ENCODE assay signal across 27 mouse cellular contexts in the genomic region with DNA sequence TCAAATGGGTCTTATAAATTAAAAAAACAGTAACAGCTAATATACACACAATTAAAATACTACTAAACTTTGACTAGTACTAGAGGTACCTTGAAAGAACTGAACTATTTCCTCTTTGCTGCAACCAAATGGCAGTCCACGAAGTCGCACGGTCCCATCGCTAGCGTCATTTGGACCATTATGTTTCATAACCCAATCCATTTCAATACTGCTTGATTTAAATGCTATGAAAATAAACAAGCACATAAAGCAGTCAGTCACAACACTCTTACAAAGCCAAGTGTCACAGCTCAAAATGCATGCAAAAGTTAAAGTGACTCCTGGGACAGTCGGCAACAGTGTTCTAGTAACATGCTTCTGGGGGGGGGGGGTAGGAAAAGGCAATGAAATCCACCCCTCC. TPM values are rescaled to one million over a fixed set of nuclear protein-coding genes. Genes with fewer than 3 reads are reported as not detected.
A peak's percentile ranks its signal among the peaks of the same experiment; 100 is the strongest.
DNase-seq lines count a peak whose midpoint lies in the region; ATAC-seq and TF ChIP-seq lines count a peak whose summit lies in the region.
"Had no signal": no experiment of that assay in that cellular context is flagged by ENCODE, and none has a peak within 500 bp of the region (broad histone marks: within the 10 kb centered on the region; RNA-seq: fewer than 3 reads in every experiment).

No protein-coding gene starts in this region.

- 93% methylated on average over 6 of the region's 6 CpGs for WGBS in heart, embryonic 10.5 days
- 64% methylated on average over 6 of the region's 6 CpGs for WGBS in kidney, adult 2 months
- WGBS in neural tube, embryonic 12.5 days, result 84% methylated on average over 6 of the region's 6 CpGs

- DNase-seq in heart, adult 11 months, result peak; percentile 64
- no peak for DNase-seq in heart, embryonic 10.5 days (ENCODE audit: low spot score)
- DNase-seq in kidney, adult 2 months, result peak; percentile 5
- no peak for DNase-seq in kidney, postnatal 14 days
- no peak for DNase-seq in neural tube, embryonic 10.5 days (ENCODE audit: extremely low spot score, low spot score)
- no peak for DNase-seq in layer of hippocampus, adult 9-10 months (ENCODE audit: low spot score)
- DNase-seq: adrenal gland, postnatal 14 days; cerebellum, adult 11 months; cerebellum, adult 9-11 months; embryo, embryonic 11 days; gastrocnemius, postnatal 10 days; kidney, postnatal 4 days; layer of hippocampus, postnatal 36 days; left cerebral cortex, postnatal 4 days; liver, postnatal 0 days; lung, postnatal 36 days; right cerebral cortex, adult 18-20 months; spleen, adult 18-20 months; thymus, postnatal 14 days had no signal

- H3K9ac ChIP-seq in neural tube, embryonic 12.5 days, result no peak overlapping the region
- H3K9ac ChIP-seq: embryonic facial prominence, embryonic 12.5 days; heart, embryonic 15.5 days; liver, embryonic 12.5 days; liver, postnatal 0 days; midbrain, embryonic 15.5 days had no signal

- H3K27ac ChIP-seq in heart, embryonic 10.5 days, result no peak overlapping the region
- H3K27ac ChIP-seq in kidney, adult 2 months (ENCODE audit: insufficient read depth, low read depth, low read length), result no peak overlapping the region
- no peak overlapping the region for H3K27ac ChIP-seq in neural tube, embryonic 12.5 days
- H3K27ac ChIP-seq: embryonic facial prominence, embryonic 12.5 days; heart, embryonic 15.5 days; liver, embryonic 12.5 days; midbrain, embryonic 15.5 days had no signal

- H3K27me3 ChIP-seq in heart, embryonic 10.5 days (ENCODE audit: insufficient read depth, poor library complexity, severe bottlenecking), result no peaks in the 10 kb centered on the region
- H3K27me3 ChIP-seq in kidney, adult 2 months (replicated peaks; ENCODE audit: control insufficient read depth, insufficient read depth, low read length), result no peaks in the 10 kb centered on the region
- no peaks in the 10 kb centered on the region for H3K27me3 ChIP-seq in neural tube, embryonic 12.5 days (replicated peaks)
- H3K27me3 ChIP-seq: embryonic facial prominence, embryonic 12.5 days; heart, embryonic 15.5 days; liver, embryonic 12.5 days; midbrain, embryonic 15.5 days; Patski had no signal

- no peak for TF ChIP-seq POLR2A in kidney, adult 2 months (IDR thresholded peaks at IDR 0.05; ENCODE audit: low read depth, low read length)

- no peak for TF ChIP-seq CTCF in kidney, adult 2 months (conservative IDR thresholded peaks at IDR 0.05; ENCODE audit: insufficient read depth, insufficient read length, low read depth, low read length)

- peaks cover 42% of the 10 kb centered on the region for H3K36me3 ChIP-seq in heart, embryonic 10.5 days
- peaks cover 14% of the 10 kb centered on the region for H3K36me3 ChIP-seq in kidney, adult 2 months (ENCODE audit: control insufficient read depth, insufficient read depth, low read length)
- H3K36me3 ChIP-seq in neural tube, embryonic 12.5 days, result peaks cover 35% of the 10 kb centered on the region

- H3K4me3 ChIP-seq in heart, embryonic 10.5 days, result no peak overlapping the region
- H3K4me3 ChIP-seq in kidney, adult 2 months (ENCODE audit: insufficient read depth, low read depth, low read length), result no peak overlapping the region
- no peak overlapping the region for H3K4me3 ChIP-seq in neural tube, embryonic 12.5 days
- H3K4me3 ChIP-seq: embryonic facial prominence, embryonic 12.5 days; heart, embryonic 15.5 days; liver, embryonic 12.5 days; midbrain, embryonic 15.5 days; myocyte had no signal

- no peaks in the 10 kb centered on the region for H3K9me3 ChIP-seq in heart, embryonic 10.5 days
- no peaks in the 10 kb centered on the region for H3K9me3 ChIP-seq in neural tube, embryonic 12.5 days
- H3K9me3 ChIP-seq: embryonic facial prominence, embryonic 12.5 days; heart, embryonic 15.5 days; liver, embryonic 12.5 days; midbrain, embryonic 15.5 days had no signal

- peaks cover 11% of the 10 kb centered on the region for H3K4me1 ChIP-seq in heart, embryonic 10.5 days
- H3K4me1 ChIP-seq in kidney, adult 2 months (ENCODE audit: control insufficient read depth, insufficient read depth, low read length), result peaks cover 8% of the 10 kb centered on the region; the same call in 1 of the 2 replicates
- H3K4me1 ChIP-seq in neural tube, embryonic 12.5 days, result peaks cover 20% of the 10 kb centered on the region

- H3K4me2 ChIP-seq in neural tube, embryonic 12.5 days (replicated peaks), result peak overlapping the region; percentile 31
- H3K4me2 ChIP-seq: embryonic facial prominence, embryonic 12.5 days; heart, embryonic 15.5 days; liver, embryonic 12.5 days had no signal

- no peak for ATAC-seq in neural tube, embryonic 12.5 days (ENCODE audit: low FRiP score, low read depth)
- ATAC-seq: intestine, postnatal 0 days; liver, embryonic 12.5 days; liver, postnatal 0 days; midbrain, embryonic 15.5 days; Patski had no signal

RNA-seq across cellular contexts. Expression of a gene that starts 4.7 kb away (rescaled TPM):
- polyA plus RNA-seq in heart, embryonic 10.5 days (2016; fragmentation: Nextera tagmentation; extraction: Ambion mirVana), result 83.7 and 115 TPM in 2 replicates
- 14.7 and 25.0 TPM in 2 replicates for polyA plus RNA-seq in kidney, adult 2 months (2012; rRNA removed)
- 232 and 247 TPM in 2 replicates for polyA plus RNA-seq in neural tube, embryonic 12.5 days (2016; fragmentation: Nextera tagmentation; extraction: Ambion mirVana)

RNA-seq across cellular contexts. Expression of a gene that starts 4.8 kb away (rescaled TPM):
- polyA plus RNA-seq in heart, embryonic 10.5 days (2016; fragmentation: Nextera tagmentation; extraction: Ambion mirVana), result 0.27 and 0.77 TPM in 2 replicates
- polyA plus RNA-seq in kidney, adult 2 months (2012; rRNA removed), result 22.4 and 25.5 TPM in 2 replicates
- polyA plus RNA-seq in neural tube, embryonic 12.5 days (2016; fragmentation: Nextera tagmentation; extraction: Ambion mirVana), result 0.73 and 0.80 TPM in 2 replicates

RNA-seq across cellular contexts. Expression of a gene that starts 39.3 kb away (rescaled TPM):
- polyA plus RNA-seq in heart, embryonic 10.5 days (2016; fragmentation: Nextera tagmentation; extraction: Ambion mirVana), result 14.6 and 17.7 TPM in 2 replicates
- polyA plus RNA-seq in kidney, adult 2 months (2012; rRNA removed), result 3.3 and 4.0 TPM in 2 replicates
- polyA plus RNA-seq in neural tube, embryonic 12.5 days (2016; fragmentation: Nextera tagmentation; extraction: Ambion mirVana), result 36.3 and 39.1 TPM in 2 replicates

RNA-seq across cellular contexts. Expression of a gene that starts 40.7 kb away (rescaled TPM):
- 0.42 and 1.7 TPM in 2 replicates for polyA plus RNA-seq in heart, embryonic 10.5 days (2016; fragmentation: Nextera tagmentation; extraction: Ambion mirVana)
- polyA plus RNA-seq in kidney, adult 2 months (2012; rRNA removed), result 163 and 168 TPM in 2 replicates
- 1.2 and 1.3 TPM in 2 replicates for polyA plus RNA-seq in neural tube, embryonic 12.5 days (2016; fragmentation: Nextera tagmentation; extraction: Ambion mirVana)

Comparison
In these comparisons a context has a peak if more than half of its experiments do, and no peak if none do; other contexts are left out.
1. DNase-seq: peak in heart, adult 11 months (single experiment) and kidney, adult 2 months (single experiment); none in heart, embryonic 10.5 days (single experiment), kidney, postnatal 14 days (single experiment), neural tube, embryonic 10.5 days (single experiment) and layer of hippocampus, adult 9-10 months (single experiment).
2. RNA of a gene that starts 4.8 kb away (polyA plus RNA-seq): 22.4 to 25.5 TPM in kidney, adult 2 months; 0.73 to 0.80 TPM in neural tube, embryonic 12.5 days and 0.27 to 0.77 TPM in heart, embryonic 10.5 days; every median in the first group is over 10 times any median in the second.